Mouse (Mus musculus) testis, adult 2 months (tissue): ENCODE results near the gene Cfap97d2.

Experiments used
- CTCF ChIP-seq: fragments of 200-500 bp; IDR thresholded peaks from 2 replicates; pipeline ENCODE4 v1.5.1; 2012; ENCODE audit warnings: low read depth, mild to moderate bottlenecking, inconsistent platforms, low read length, moderate library complexity; ENCODE audit not compliant: control insufficient read depth, insufficient read depth, insufficient replicate concordance
- POLR2A ChIP-seq: fragments of 200-500 bp; IDR thresholded peaks from 2 replicates; pipeline ENCODE4 v1.6.1; 2012; ENCODE audit warnings: low read depth, mild to moderate bottlenecking, inconsistent platforms, low read length, moderate library complexity; ENCODE audit not compliant: control insufficient read depth

DNA sequence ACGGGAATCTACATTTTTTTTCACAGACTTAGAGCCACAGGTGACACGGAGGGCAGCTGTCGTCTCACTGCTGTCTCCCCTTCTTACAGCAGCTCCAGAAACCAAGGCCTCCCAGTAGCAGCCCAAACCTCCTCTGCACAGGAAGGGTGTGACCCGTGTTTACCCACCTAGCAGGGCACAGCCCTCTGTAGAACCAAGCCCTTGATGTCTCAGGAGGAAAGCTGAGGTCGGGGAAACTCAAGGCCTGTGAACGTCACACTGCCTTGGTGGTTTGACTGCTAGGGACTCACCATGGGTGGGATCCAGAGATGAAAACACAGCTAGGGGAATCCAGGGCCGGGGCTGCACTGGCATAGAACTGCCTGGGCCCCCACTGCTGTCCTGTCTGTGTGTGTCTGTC is 19.3 kb upstream of the Cfap97d2 start:
- TF ChIP-seq CTCF (no peak), POLR2A (no peak)
